Mouse (Mus musculus): ENCODE data around the gene Pik3r2. TPM values are rescaled to one million over a fixed set of nuclear protein-coding genes. Genes with fewer than 3 reads are reported as not detected.

Pik3r2 gene
- polyA plus RNA-seq, 1 experiment from 2014 or later, result 145 TPM

GRCm38 (mm10) chr8:70750128-70750680, 26.3 kb downstream of the Pik3r2 start:
- Histone ChIP-seq H3K4me3 (replicated peaks; ENCODE audit: low read length) (no peak overlapping the region), H3K27me3 (replicated peaks; ENCODE audit: control insufficient read depth, insufficient read depth, low read length) (peaks cover 9% of the 10 kb centered on the region), H3K9ac (replicated peaks; ENCODE audit: low read depth, low read length) (no peak overlapping the region), H3K4me1 (replicated peaks; ENCODE audit: control insufficient read depth, insufficient read depth, low read length) (peaks cover 4% of the 10 kb centered on the region), H3K4me2 (ENCODE audit: low read length) (no peak overlapping the region), H3K27ac (ENCODE audit: low read length) (no peak overlapping the region), H3K36me3 (ENCODE audit: control insufficient read depth, insufficient read depth) (no peaks in the 10 kb centered on the region), H3K9me3 (ENCODE audit: control insufficient read depth, low read length) (no peaks in the 10 kb centered on the region)
- 85% methylated on average over 13 of the region's 13 CpGs for WGBS
- ATAC-seq, result no peak

- Histone ChIP-seq H3K36me3 (ENCODE audit: control insufficient read depth, insufficient read depth) (no peaks in the 10 kb centered on the region), H3K4me1 (replicated peaks; ENCODE audit: control insufficient read depth, insufficient read depth, low read length) (peaks cover 4% of the 10 kb centered on the region), H3K4me2 (ENCODE audit: low read length) (no peak overlapping the region), H3K4me3 (replicated peaks; ENCODE audit: low read length) (no peak overlapping the region), H3K9ac (replicated peaks; ENCODE audit: low read depth, low read length) (no peak overlapping the region), H3K27me3 (replicated peaks; ENCODE audit: control insufficient read depth, insufficient read depth, low read length) (peaks cover 18% of the 10 kb centered on the region), H3K9me3 (ENCODE audit: control insufficient read depth, low read length) (no peaks in the 10 kb centered on the region; the same call in 1 of the 2 replicates), H3K27ac (ENCODE audit: low read length) (no peak overlapping the region)
- no peak for ATAC-seq
- WGBS, result 86% methylated on average over 19 of the region's 19 CpGs
These were observed 27.3 kb downstream of the Pik3r2 start for GRCm38 (mm10) chr8:70749097-70749674.

GRCm38 (mm10) chr8:70748246-70749096, 28.0 kb downstream of the Pik3r2 start:
- no peak overlapping the region for H3K4me3 ChIP-seq (replicated peaks; ENCODE audit: low read length)
- H3K4me1 ChIP-seq (replicated peaks; ENCODE audit: control insufficient read depth, insufficient read depth, low read length), result peaks cover 11% of the 10 kb centered on the region
- no peak overlapping the region for H3K4me2 ChIP-seq (ENCODE audit: low read length)
- no peaks in the 10 kb centered on the region for H3K36me3 ChIP-seq (ENCODE audit: control insufficient read depth, insufficient read depth)
- H3K27ac ChIP-seq (ENCODE audit: low read length), result no peak overlapping the region
- ATAC-seq, result no peak
- WGBS, result 88% methylated on average over 23 of the region's 23 CpGs
- H3K27me3 ChIP-seq (replicated peaks; ENCODE audit: control insufficient read depth, insufficient read depth, low read length), result peaks cover 26% of the 10 kb centered on the region
- no peak overlapping the region for H3K9ac ChIP-seq (replicated peaks; ENCODE audit: low read depth, low read length)
- no peaks in the 10 kb centered on the region; the same call in 1 of the 2 replicates for H3K9me3 ChIP-seq (ENCODE audit: control insufficient read depth, low read length)

GRCm38 (mm10) chr8:70747211-70747890, 29.2 kb downstream of the Pik3r2 start:
- peaks cover 37% of the 10 kb centered on the region for H3K27me3 ChIP-seq (replicated peaks; ENCODE audit: control insufficient read depth, insufficient read depth, low read length)
- H3K9ac ChIP-seq (replicated peaks; ENCODE audit: low read depth, low read length), result no peak overlapping the region
- ATAC-seq, result no peak
- H3K4me2 ChIP-seq (ENCODE audit: low read length), result no peak overlapping the region
- H3K9me3 ChIP-seq (ENCODE audit: control insufficient read depth, low read length), result no peaks in the 10 kb centered on the region; the same call in 1 of the 2 replicates
- H3K36me3 ChIP-seq (ENCODE audit: control insufficient read depth, insufficient read depth), result no peaks in the 10 kb centered on the region
- H3K4me3 ChIP-seq (replicated peaks; ENCODE audit: low read length), result no peak overlapping the region
- H3K4me1 ChIP-seq (replicated peaks; ENCODE audit: control insufficient read depth, insufficient read depth, low read length), result peaks cover 15% of the 10 kb centered on the region
- no peak overlapping the region for H3K27ac ChIP-seq (ENCODE audit: low read length)
- WGBS, result 86% methylated on average over 18 of the region's 18 CpGs

- H3K36me3 ChIP-seq (ENCODE audit: control insufficient read depth, insufficient read depth), result no peaks in the 10 kb centered on the region
- no peaks in the 10 kb centered on the region; the same call in 1 of the 2 replicates for H3K9me3 ChIP-seq (ENCODE audit: control insufficient read depth, low read length)
- H3K9ac ChIP-seq (replicated peaks; ENCODE audit: low read depth, low read length), result no peak overlapping the region
- no peak overlapping the region for H3K4me3 ChIP-seq (replicated peaks; ENCODE audit: low read length)
- no peak for ATAC-seq
- peaks cover 15% of the 10 kb centered on the region for H3K4me1 ChIP-seq (replicated peaks; ENCODE audit: control insufficient read depth, insufficient read depth, low read length)
- no peak overlapping the region for H3K27ac ChIP-seq (ENCODE audit: low read length)
- 83% methylated on average over 9 of the region's 9 CpGs for WGBS
- H3K4me2 ChIP-seq (ENCODE audit: low read length), result no peak overlapping the region
- peaks cover 43% of the 10 kb centered on the region for H3K27me3 ChIP-seq (replicated peaks; ENCODE audit: control insufficient read depth, insufficient read depth, low read length)
These were observed 29.8 kb downstream of the Pik3r2 start for GRCm38 (mm10) chr8:70746676-70747075.

- Histone ChIP-seq H3K4me2 (ENCODE audit: low read length) (no peak overlapping the region), H3K4me1 (replicated peaks; ENCODE audit: control insufficient read depth, insufficient read depth, low read length) (peaks cover 15% of the 10 kb centered on the region), H3K36me3 (ENCODE audit: control insufficient read depth, insufficient read depth) (no peaks in the 10 kb centered on the region), H3K4me3 (replicated peaks; ENCODE audit: low read length) (no peak overlapping the region), H3K27ac (ENCODE audit: low read length) (no peak overlapping the region), H3K27me3 (replicated peaks; ENCODE audit: control insufficient read depth, insufficient read depth, low read length) (peaks cover 53% of the 10 kb centered on the region), H3K9ac (replicated peaks; ENCODE audit: low read depth, low read length) (no peak overlapping the region), H3K9me3 (ENCODE audit: control insufficient read depth, low read length) (no peaks in the 10 kb centered on the region; the same call in 1 of the 2 replicates)
- no peak for ATAC-seq
- WGBS, result 53% methylated on average over 19 of the region's 19 CpGs
These were observed 30.8 kb downstream of the Pik3r2 start for GRCm38 (mm10) chr8:70745691-70746220.

- 59% methylated on average over 11 of the region's 11 CpGs for WGBS
- Histone ChIP-seq H3K27ac (ENCODE audit: low read length) (no peak overlapping the region), H3K4me1 (replicated peaks; ENCODE audit: control insufficient read depth, insufficient read depth, low read length) (peaks cover 15% of the 10 kb centered on the region), H3K27me3 (replicated peaks; ENCODE audit: control insufficient read depth, insufficient read depth, low read length) (peaks cover 57% of the 10 kb centered on the region), H3K4me3 (replicated peaks; ENCODE audit: low read length) (no peak overlapping the region), H3K36me3 (ENCODE audit: control insufficient read depth, insufficient read depth) (no peaks in the 10 kb centered on the region), H3K9me3 (ENCODE audit: control insufficient read depth, low read length) (no peaks in the 10 kb centered on the region; the same call in 1 of the 2 replicates), H3K4me2 (ENCODE audit: low read length) (no peak overlapping the region), H3K9ac (replicated peaks; ENCODE audit: low read depth, low read length) (no peak overlapping the region)
- no peak for ATAC-seq
These were observed 31.7 kb downstream of the Pik3r2 start for GRCm38 (mm10) chr8:70744806-70745205.

- Histone ChIP-seq H3K9ac (replicated peaks; ENCODE audit: low read depth, low read length) (peak overlapping the region; percentile 46; the same call in 1 of the 2 replicates), H3K27me3 (replicated peaks; ENCODE audit: control insufficient read depth, insufficient read depth, low read length) (peaks cover 57% of the 10 kb centered on the region), H3K9me3 (ENCODE audit: control insufficient read depth, low read length) (no peaks in the 10 kb centered on the region; the same call in 1 of the 2 replicates), H3K4me1 (replicated peaks; ENCODE audit: control insufficient read depth, insufficient read depth, low read length) (peaks cover 15% of the 10 kb centered on the region), H3K4me2 (ENCODE audit: low read length) (peak overlapping the region; percentile 61), H3K27ac (ENCODE audit: low read length) (no peak overlapping the region), H3K4me3 (replicated peaks; ENCODE audit: low read length) (peak overlapping the region; percentile 41), H3K36me3 (ENCODE audit: control insufficient read depth, insufficient read depth) (no peaks in the 10 kb centered on the region)
- WGBS, result 5% methylated on average over 48 of the region's 48 CpGs
- 0 out of 2 replicates have a peak, but pooled peaks have one; percentile 22 for ATAC-seq
These were observed 32.6 kb downstream of the Pik3r2 start for GRCm38 (mm10) chr8:70743656-70744590.

Measured in forebrain, embryonic 16.5 days (tissue).